Mouse (Mus musculus) bone marrow macrophage, adult 2 months (primary cell): ENCODE results near the gene Togaram1.

Experiments used
- CTCF ChIP-seq: IDR thresholded peaks from 2 replicates; pipeline ENCODE4 v1.5.1; 2012; ENCODE audit warnings: low read depth, mild to moderate bottlenecking, low read length, moderate library complexity
- POLR2A ChIP-seq: IDR thresholded peaks from 2 replicates; pipeline ENCODE4 v1.6.1; 2012; ENCODE audit warnings: mild to moderate bottlenecking, low read depth, low read length, borderline replicate concordance

DNA sequence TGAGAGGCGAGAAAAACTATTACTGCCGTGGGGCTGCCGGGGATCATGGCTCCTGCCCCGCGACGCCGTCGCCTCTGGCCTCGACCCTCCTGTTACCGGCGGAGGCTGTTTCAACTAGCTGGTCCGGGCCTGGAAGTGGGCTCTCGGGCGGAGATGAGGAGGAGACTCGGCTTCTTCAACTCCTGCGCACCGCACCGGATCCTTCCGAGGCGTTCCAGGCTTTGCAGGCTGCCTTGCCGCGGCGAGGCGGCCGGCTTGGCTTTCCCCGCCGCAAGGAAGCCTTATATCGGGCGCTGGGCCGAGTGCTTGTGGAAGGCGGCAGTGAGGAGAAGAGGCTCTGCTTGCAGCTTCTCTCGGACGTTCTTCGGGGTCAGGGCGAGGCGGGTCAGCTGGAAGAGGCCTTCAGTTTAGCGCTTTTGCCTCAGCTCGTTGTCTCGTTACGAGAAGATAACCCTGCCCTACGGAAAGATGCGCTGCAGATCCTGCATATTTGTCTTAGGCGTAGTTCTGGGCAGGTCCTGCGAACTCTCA is 562 bp downstream of the Togaram1 start:
- TF ChIP-seq POLR2A: no peak
- TF ChIP-seq CTCF: no peak
